Mouse (Mus musculus): ENCODE results near the gene Gramd1c. TPM values are rescaled to one million over a fixed set of nuclear protein-coding genes. Genes with fewer than 3 reads are reported as not detected.

The Gramd1c gene
- polyA plus RNA-seq, 1 experiment from 2014 or later = 6.3 TPM

DNA sequence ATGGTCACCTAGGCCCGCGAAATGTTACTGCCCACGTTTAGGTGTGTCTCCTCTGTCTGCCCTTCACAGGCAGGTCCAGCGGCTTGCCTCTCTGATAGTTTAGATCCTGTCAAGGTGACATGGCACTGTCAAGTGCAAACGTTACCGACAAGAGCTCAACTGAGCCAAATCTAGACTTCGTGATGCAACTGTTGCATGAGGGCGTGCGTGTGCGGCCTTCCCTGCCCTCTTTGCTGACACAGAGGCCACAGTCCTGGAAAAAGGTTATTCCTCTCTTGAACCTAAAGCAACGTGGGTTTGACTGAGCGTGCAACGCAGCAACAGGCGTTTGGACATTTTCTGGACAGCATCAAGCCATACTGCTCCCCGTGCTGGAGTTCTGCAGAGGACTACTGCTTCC, 1.8 kb downstream of the Gramd1c start:
- 82% methylated on average over 15 of the region's 15 CpGs for WGBS (ENCODE audit: insufficient replicate concordance)
- H3K4me2 ChIP-seq = no peak overlapping the region
- no peaks in the 10 kb centered on the region for H3K9me3 ChIP-seq (replicated peaks; ENCODE audit: control insufficient read depth, low read length)
- H3K4me3 ChIP-seq (ENCODE audit: low read depth, low read length) = no peak overlapping the region
- H3K36me3 ChIP-seq (ENCODE audit: control insufficient read depth, insufficient read depth, low read length) = no peaks in the 10 kb centered on the region
- H3K27ac ChIP-seq (ENCODE audit: low read depth, low read length) = no peak overlapping the region
- H3K9ac ChIP-seq (ENCODE audit: low read depth, low read length) = no peak overlapping the region
- ATAC-seq (replicated peaks; ENCODE audit: insufficient number of reproducible peaks, low FRiP score, low TSS enrichment) = no peak
- H3K27me3 ChIP-seq (ENCODE audit: control insufficient read depth, insufficient read depth, low read length) = no peaks in the 10 kb centered on the region
- no peaks in the 10 kb centered on the region for H3K4me1 ChIP-seq (ENCODE audit: control insufficient read depth, insufficient read depth, low read length)

DNA sequence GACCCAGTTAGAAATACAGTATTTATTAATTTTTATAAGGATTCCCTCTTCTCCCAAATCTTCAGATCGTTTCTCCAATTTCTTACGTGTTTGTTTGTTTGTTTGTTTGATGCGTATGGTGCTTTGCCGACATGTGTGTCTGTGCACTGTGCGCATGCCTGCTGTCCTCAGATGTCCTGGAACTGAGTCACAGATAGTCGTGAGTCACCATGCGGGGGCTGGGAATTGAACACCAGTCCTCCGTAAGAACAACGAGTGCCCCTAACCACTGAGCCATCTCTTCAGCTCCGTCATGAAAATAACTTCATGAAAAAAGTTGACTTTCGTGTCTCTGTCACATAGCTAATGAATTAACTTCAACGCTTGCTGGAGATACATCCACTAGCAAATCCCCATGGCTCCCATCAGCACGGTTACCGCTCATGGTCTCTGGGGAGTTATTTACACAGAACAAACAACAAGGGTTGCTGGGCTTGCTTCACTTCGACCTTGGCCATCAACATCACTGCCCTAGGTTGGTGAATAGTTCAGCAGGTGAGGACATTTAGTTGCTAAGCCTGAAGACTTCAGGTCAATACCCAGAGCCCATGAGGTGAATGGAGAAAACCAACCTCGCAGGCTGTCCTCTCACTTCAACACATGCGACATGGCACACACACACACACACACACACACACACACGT, 2.4 kb downstream of the Gramd1c start:
- Histone ChIP-seq H3K9me3 (replicated peaks; ENCODE audit: control insufficient read depth, low read length) (no peaks in the 10 kb centered on the region), H3K4me3 (ENCODE audit: low read depth, low read length) (no peak overlapping the region), H3K27ac (ENCODE audit: low read depth, low read length) (no peak overlapping the region), H3K36me3 (ENCODE audit: control insufficient read depth, insufficient read depth, low read length) (no peaks in the 10 kb centered on the region), H3K4me1 (ENCODE audit: control insufficient read depth, insufficient read depth, low read length) (no peaks in the 10 kb centered on the region), H3K27me3 (ENCODE audit: control insufficient read depth, insufficient read depth, low read length) (no peaks in the 10 kb centered on the region), H3K4me2 (no peak overlapping the region), H3K9ac (ENCODE audit: low read depth, low read length) (no peak overlapping the region)
- ATAC-seq (replicated peaks; ENCODE audit: insufficient number of reproducible peaks, low FRiP score, low TSS enrichment) = no peak
- WGBS (ENCODE audit: insufficient replicate concordance) = 90% methylated on average over 18 of the region's 18 CpGs

DNA sequence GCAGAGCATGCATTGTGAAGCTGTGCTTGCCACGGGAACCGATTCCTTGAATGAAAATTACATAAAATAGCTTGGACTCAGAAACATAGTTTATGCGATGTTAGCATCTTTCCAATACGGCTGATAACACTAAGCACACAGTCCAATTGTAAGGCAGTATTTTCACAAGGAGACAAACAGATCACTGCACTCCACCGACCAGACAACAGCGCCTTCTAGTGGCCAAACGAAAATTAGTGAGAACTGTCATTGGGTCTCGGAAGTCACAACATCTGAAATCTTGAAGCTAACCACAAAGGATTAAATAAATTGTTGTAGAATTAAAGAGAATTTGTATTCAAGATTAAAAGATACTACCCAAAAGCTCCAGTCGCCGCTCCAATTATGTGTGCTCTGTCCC, 4.4 kb downstream of the Gramd1c start:
- ATAC-seq (replicated peaks; ENCODE audit: insufficient number of reproducible peaks, low FRiP score, low TSS enrichment) = no peak
- Histone ChIP-seq H3K4me2 (no peak overlapping the region), H3K36me3 (ENCODE audit: control insufficient read depth, insufficient read depth, low read length) (no peaks in the 10 kb centered on the region), H3K27me3 (ENCODE audit: control insufficient read depth, insufficient read depth, low read length) (no peaks in the 10 kb centered on the region), H3K4me1 (ENCODE audit: control insufficient read depth, insufficient read depth, low read length) (no peaks in the 10 kb centered on the region), H3K9me3 (replicated peaks; ENCODE audit: control insufficient read depth, low read length) (no peaks in the 10 kb centered on the region), H3K4me3 (ENCODE audit: low read depth, low read length) (no peak overlapping the region), H3K27ac (ENCODE audit: low read depth, low read length) (no peak overlapping the region), H3K9ac (ENCODE audit: low read depth, low read length) (no peak overlapping the region)
- 25% methylated on average over 10 of the region's 10 CpGs for WGBS (ENCODE audit: insufficient replicate concordance)

DNA sequence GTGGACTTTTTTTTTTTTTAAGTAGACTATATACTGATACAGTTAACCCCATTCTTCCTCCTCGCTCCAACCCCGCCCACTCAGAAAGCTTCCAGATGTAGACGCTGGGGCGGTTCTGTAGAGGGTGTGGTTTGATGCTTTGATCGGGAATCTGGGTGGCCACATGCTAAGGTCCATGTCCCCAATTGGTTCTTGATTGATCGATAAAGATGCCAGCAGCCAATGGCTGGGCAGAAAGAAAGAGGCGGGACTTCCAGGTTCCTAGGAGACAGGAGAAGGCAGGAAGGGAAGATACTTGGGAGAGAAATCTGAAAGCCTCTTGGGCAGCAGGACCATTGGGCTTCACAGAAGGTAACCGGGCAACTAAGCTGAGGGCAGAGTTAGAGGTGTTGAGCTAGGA, 7.4 kb downstream of the Gramd1c start:
- Histone ChIP-seq H3K9me3 (replicated peaks; ENCODE audit: control insufficient read depth, low read length) (no peaks in the 10 kb centered on the region), H3K4me3 (ENCODE audit: low read depth, low read length) (no peak overlapping the region), H3K27me3 (ENCODE audit: control insufficient read depth, insufficient read depth, low read length) (no peaks in the 10 kb centered on the region), H3K9ac (ENCODE audit: low read depth, low read length) (no peak overlapping the region), H3K4me1 (ENCODE audit: control insufficient read depth, insufficient read depth, low read length) (no peaks in the 10 kb centered on the region), H3K36me3 (ENCODE audit: control insufficient read depth, insufficient read depth, low read length) (no peaks in the 10 kb centered on the region), H3K4me2 (no peak overlapping the region), H3K27ac (ENCODE audit: low read depth, low read length) (no peak overlapping the region)
- 50% methylated on average over 8 of the region's 8 CpGs for WGBS (ENCODE audit: insufficient replicate concordance)
- no peak for ATAC-seq (replicated peaks; ENCODE audit: insufficient number of reproducible peaks, low FRiP score, low TSS enrichment)

DNA sequence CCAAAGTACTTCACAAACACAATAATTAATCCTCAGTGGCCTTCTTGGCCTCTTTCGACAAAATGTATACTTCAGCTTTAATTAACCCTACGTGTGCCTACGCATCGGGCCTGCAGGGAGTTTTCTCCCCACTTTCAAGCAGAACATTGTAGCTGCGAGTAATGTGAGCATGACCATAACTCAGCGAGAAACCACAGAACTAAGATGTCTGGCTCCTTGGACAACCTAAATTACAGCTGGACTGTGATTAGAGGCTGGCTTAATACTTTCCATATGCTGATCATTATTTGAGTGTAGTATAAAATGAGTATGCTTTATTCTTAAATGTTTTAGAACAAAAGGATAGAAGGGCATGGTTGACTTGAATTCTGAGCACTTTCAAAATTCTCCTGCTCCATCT, 9.9 kb downstream of the Gramd1c start:
- H3K9me3 ChIP-seq (replicated peaks; ENCODE audit: control insufficient read depth, low read length) = no peaks in the 10 kb centered on the region
- H3K4me2 ChIP-seq = no peak overlapping the region
- no peak overlapping the region for H3K4me3 ChIP-seq (ENCODE audit: low read depth, low read length)
- H3K9ac ChIP-seq (ENCODE audit: low read depth, low read length) = no peak overlapping the region
- WGBS (ENCODE audit: insufficient replicate concordance) = 71% methylated on average over 6 of the region's 6 CpGs
- ATAC-seq (replicated peaks; ENCODE audit: insufficient number of reproducible peaks, low FRiP score, low TSS enrichment) = no peak
- H3K4me1 ChIP-seq (ENCODE audit: control insufficient read depth, insufficient read depth, low read length) = no peaks in the 10 kb centered on the region
- no peaks in the 10 kb centered on the region for H3K36me3 ChIP-seq (ENCODE audit: control insufficient read depth, insufficient read depth, low read length)
- H3K27me3 ChIP-seq (ENCODE audit: control insufficient read depth, insufficient read depth, low read length) = no peaks in the 10 kb centered on the region
- H3K27ac ChIP-seq (ENCODE audit: low read depth, low read length) = no peak overlapping the region

DNA sequence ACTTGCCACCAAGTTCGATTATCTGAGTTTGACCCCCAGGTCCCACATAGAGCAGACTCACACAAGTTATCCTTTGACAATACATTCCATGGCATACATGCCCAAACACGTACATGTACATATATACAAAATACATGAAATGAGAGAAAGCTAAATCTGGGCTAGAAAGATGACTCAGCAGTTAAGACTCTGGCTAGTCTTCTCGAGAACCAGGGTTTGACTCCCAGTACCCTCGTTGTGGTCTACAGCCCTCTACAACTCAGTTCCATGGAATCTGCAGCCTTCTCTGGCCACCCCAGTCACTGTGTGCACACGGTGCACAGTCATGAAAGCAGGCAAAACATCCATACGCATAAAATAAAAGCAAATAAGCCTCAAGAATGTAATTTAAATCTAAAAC, 10.8 kb downstream of the Gramd1c start:
- Histone ChIP-seq H3K4me2 (no peak overlapping the region), H3K9ac (ENCODE audit: low read depth, low read length) (no peak overlapping the region), H3K36me3 (ENCODE audit: control insufficient read depth, insufficient read depth, low read length) (no peaks in the 10 kb centered on the region), H3K27ac (ENCODE audit: low read depth, low read length) (no peak overlapping the region), H3K4me1 (ENCODE audit: control insufficient read depth, insufficient read depth, low read length) (no peaks in the 10 kb centered on the region), H3K27me3 (ENCODE audit: control insufficient read depth, insufficient read depth, low read length) (no peaks in the 10 kb centered on the region), H3K9me3 (replicated peaks; ENCODE audit: control insufficient read depth, low read length) (no peaks in the 10 kb centered on the region), H3K4me3 (ENCODE audit: low read depth, low read length) (no peak overlapping the region)
- no peak for ATAC-seq (replicated peaks; ENCODE audit: insufficient number of reproducible peaks, low FRiP score, low TSS enrichment)
- WGBS (ENCODE audit: insufficient replicate concordance) = 81% methylated on average over 6 of the region's 6 CpGs

DNA sequence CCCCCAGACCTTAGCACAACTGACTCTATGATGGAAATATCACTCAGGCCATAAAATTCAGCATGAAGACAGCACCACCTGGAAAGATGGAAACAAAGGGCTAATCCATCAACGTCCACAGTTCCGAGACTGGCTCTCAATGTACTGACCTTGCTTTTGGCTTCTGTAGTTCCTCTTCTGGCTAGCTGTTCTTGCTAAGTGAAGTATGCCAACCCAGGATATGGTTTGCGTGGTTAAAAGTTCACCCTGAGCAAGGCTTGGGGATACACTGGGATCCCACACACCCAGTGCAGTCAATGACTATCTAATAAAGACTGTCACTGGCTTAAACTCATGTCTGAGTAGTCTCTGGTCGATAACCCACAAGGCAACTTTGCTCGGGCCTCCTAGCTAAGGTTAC, 13.0 kb downstream of the Gramd1c start:
- WGBS (ENCODE audit: insufficient replicate concordance) = 79% methylated on average over 5 of the region's 5 CpGs
- H3K27me3 ChIP-seq (ENCODE audit: control insufficient read depth, insufficient read depth, low read length) = no peaks in the 10 kb centered on the region
- no peak overlapping the region for H3K9ac ChIP-seq (ENCODE audit: low read depth, low read length)
- H3K4me3 ChIP-seq (ENCODE audit: low read depth, low read length) = no peak overlapping the region
- no peak overlapping the region for H3K4me2 ChIP-seq
- H3K9me3 ChIP-seq (replicated peaks; ENCODE audit: control insufficient read depth, low read length) = no peaks in the 10 kb centered on the region; the same call in 1 of the 2 replicates
- no peak for ATAC-seq (replicated peaks; ENCODE audit: insufficient number of reproducible peaks, low FRiP score, low TSS enrichment)
- no peaks in the 10 kb centered on the region for H3K36me3 ChIP-seq (ENCODE audit: control insufficient read depth, insufficient read depth, low read length)
- no peak overlapping the region for H3K27ac ChIP-seq (ENCODE audit: low read depth, low read length)
- H3K4me1 ChIP-seq (ENCODE audit: control insufficient read depth, insufficient read depth, low read length) = no peaks in the 10 kb centered on the region

DNA sequence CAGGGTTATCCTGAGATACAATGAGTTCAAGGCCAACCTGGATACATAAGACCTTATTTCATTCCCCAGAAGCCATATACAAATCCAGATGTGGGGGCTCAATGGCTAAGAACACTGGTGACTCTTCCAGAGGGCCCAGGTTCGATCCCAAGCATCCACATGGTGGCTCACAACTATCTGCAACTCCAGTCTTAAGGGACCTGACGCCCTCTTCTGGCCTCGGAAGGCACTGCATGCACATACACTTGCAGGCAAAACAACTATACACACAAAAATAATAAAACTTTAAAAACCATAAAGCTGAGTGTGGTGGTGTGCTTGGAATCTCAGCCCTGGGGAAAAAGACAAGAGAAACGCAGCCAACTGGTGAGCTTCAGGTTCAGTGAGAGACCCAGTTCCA, 24.0 kb downstream of the Gramd1c start:
- ATAC-seq (replicated peaks; ENCODE audit: insufficient number of reproducible peaks, low FRiP score, low TSS enrichment) = no peak
- no peak overlapping the region for H3K27ac ChIP-seq (ENCODE audit: low read depth, low read length)
- WGBS (ENCODE audit: insufficient replicate concordance) = 76% methylated on average over 4 of the region's 4 CpGs

DNA sequence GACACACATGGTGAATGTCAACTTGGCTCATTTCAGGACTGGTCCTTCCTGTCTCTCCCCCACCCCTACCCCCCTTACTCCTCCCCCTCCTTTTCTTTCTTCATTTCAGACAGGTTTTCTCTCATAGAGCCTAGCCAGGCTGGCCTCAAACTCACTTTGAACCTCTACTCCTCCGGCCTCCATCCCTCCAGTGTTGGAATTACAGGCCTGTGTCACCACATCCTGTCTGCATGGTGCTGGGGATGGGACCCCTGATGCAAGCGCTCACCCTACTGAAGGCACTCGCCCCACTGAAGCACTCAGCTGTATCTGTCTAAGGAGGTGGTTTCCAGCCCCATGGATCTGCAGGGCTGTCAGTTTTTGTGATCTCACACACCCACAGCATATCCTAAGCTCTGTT, 27.9 kb downstream of the Gramd1c start:
- ATAC-seq (replicated peaks; ENCODE audit: insufficient number of reproducible peaks, low FRiP score, low TSS enrichment) = no peak
- no peaks in the 10 kb centered on the region for H3K9me3 ChIP-seq (replicated peaks; ENCODE audit: control insufficient read depth, low read length)
- WGBS (ENCODE audit: insufficient replicate concordance) = 75% methylated on average over 3 of the region's 3 CpGs

More for the DNA sequence above, 24.0 kb downstream of the Gramd1c start:
- no peaks in the 10 kb centered on the region for H3K36me3 ChIP-seq (ENCODE audit: control insufficient read depth, insufficient read depth, low read length)
- no peaks in the 10 kb centered on the region; the same call in 1 of the 2 replicates for H3K4me1 ChIP-seq (ENCODE audit: control insufficient read depth, insufficient read depth, low read length)
- H3K9ac ChIP-seq (ENCODE audit: low read depth, low read length) = no peak overlapping the region
- H3K4me2 ChIP-seq = no peak overlapping the region
- H3K9me3 ChIP-seq (replicated peaks; ENCODE audit: control insufficient read depth, low read length) = no peaks in the 10 kb centered on the region
- no peaks in the 10 kb centered on the region for H3K27me3 ChIP-seq (ENCODE audit: control insufficient read depth, insufficient read depth, low read length)
- H3K4me3 ChIP-seq (ENCODE audit: low read depth, low read length) = no peak overlapping the region

More for the DNA sequence above, 27.9 kb downstream of the Gramd1c start:
- Histone ChIP-seq H3K36me3 (ENCODE audit: control insufficient read depth, insufficient read depth, low read length) (no peaks in the 10 kb centered on the region), H3K4me2 (no peak overlapping the region), H3K27ac (ENCODE audit: low read depth, low read length) (no peak overlapping the region), H3K27me3 (ENCODE audit: control insufficient read depth, insufficient read depth, low read length) (no peaks in the 10 kb centered on the region), H3K9ac (ENCODE audit: low read depth, low read length) (no peak overlapping the region), H3K4me3 (ENCODE audit: low read depth, low read length) (no peak overlapping the region), H3K4me1 (ENCODE audit: control insufficient read depth, insufficient read depth, low read length) (no peaks in the 10 kb centered on the region; the same call in 1 of the 2 replicates)

Measured in heart, embryonic 11.5 days (tissue).